Mouse (Mus musculus): ENCODE data around the gene Frmpd1. TPM values are rescaled to one million over a fixed set of nuclear protein-coding genes. Genes with fewer than 3 reads are reported as not detected.

Frmpd1 gene
- total RNA-seq, 1 experiment from 2014 or later = not detected

DNA sequence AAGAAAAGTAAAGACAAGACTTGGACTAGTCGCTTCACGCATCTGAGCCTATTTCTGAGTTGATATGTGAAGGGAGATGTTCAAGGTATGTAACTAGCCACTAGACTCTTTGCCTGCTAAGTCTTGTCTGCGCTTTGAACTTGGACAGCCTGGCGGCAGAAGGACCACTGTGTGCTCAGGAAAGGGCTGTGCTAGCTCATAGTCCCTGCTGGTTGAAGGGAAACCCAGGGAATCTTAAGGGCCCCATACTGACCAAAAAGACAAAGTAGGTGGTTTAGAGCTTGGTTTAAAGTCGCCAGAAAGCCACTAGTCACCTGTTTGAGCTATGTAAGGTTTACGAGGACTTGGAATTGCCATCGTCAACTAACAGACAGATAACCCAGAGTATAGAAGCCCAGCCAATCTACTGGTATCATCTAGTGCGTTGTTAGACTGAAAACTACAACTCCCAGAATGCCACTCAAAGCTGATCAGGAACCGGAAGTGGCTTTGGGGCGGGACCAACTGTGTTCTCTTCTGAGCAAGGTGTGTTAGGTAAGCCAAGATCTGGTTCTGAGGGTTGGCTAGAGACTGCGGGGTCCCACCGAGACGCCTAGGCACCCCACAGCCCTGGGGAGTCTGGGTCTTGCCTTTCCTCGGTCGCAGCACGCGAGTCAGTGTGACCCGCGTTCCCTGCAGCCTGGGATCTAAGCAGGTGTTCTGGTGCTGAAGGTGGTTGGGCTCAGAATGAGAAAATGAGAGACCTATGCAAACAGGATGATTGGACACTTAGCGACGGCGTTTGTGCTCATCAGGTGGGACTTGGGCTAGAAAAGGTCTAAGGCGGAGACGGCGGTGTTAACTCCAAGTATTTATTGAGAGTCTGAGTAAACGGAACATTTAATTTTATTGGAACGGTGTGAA lies 112.2 kb downstream of the Frmpd1 start, which contains the start of gene Trmt10b:
Gene Trmt10b, plus strand, starts transcription at position 466 of the 903 bp plus-strand sequence.
- peak; percentile 98 for ATAC-seq (ENCODE audit: extremely low read depth, insufficient number of reproducible peaks, low FRiP score, poor library complexity, severe bottlenecking)

DNA sequence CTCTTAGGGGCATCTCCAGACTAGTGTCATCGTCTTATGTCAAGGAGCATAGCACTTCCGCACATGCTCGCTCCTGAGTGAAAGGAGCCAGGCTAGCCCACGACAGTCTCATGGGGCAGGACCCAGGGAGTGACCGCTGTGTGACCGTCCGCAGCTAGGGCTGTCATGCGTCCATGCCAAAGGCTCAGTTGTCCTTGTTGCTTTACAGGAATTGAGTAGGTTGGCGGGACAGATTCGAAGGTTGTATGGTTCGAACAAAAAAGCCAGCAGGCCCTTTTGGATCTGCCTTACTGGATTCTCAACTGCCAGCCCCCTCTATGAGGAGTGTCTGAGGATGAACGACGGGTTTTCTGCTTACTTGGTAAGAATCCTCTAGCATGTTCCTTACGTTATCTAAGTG lies 120.9 kb downstream of the Frmpd1 start:
- ATAC-seq (ENCODE audit: extremely low read depth, insufficient number of reproducible peaks, low FRiP score, poor library complexity, severe bottlenecking) = no peak

GRCm38 (mm10) chr4:45308046-45308445 lies 123.4 kb downstream of the Frmpd1 start:
- no peak for ATAC-seq (ENCODE audit: extremely low read depth, insufficient number of reproducible peaks, low FRiP score, poor library complexity, severe bottlenecking)

- no peak for ATAC-seq (ENCODE audit: extremely low read depth, insufficient number of reproducible peaks, low FRiP score, poor library complexity, severe bottlenecking)
Observed at GRCm38 (mm10) chr4:45308606-45309005, 123.9 kb downstream of the Frmpd1 start.

DNA sequence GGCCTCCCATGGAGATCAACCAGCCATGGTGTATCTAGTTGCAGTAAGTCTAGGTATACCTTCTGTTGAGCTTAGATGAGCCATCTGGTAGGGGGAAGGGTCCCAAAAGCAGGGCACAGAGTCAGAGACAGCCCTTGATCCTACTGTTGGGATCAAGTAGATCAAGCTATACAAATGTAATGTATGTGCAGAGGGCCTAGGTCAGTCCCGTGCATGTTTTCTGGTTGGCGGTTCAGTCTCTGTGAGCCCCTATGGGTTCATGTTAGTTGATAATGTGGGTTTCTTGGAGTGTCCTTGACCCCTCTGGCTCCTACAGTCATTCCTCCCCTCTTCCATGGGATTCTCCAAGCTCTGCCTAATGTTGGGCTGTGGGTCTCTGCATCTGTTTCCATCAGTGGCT lies 126.4 kb downstream of the Frmpd1 start:
- no peak for ATAC-seq (ENCODE audit: extremely low read depth, insufficient number of reproducible peaks, low FRiP score, poor library complexity, severe bottlenecking)

DNA sequence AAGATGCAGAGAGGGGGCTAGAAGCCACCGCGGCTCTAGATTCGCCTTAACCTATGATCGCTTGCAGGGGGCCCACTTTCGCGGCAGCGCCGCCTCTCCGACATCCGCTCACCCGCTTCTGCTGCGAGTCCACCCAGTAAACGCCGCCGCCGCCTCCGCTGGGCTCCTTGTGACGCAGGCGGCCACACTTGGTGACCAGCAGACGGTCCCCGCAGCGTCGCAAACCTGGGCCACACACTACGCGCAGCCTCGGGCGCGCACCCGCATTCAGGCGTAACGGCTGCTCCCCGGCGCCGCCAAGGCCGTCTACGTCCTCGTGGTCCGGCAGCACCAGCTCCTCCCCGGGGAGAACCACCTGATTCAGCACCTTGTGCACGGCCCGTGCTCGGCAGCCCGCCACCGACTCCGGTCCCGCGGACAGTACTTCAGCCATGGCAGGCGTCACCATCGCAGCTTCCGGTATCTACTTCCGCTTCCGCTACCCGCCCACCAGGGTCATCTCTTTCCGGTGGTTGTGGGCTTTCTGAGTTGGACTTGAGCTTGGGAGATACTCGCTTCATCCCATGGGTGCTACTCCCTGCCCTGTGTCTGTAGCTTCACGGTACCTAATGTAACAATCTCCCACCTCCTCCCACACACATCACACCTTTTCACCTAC lies 135.6 kb downstream of the Frmpd1 start:
- ATAC-seq (ENCODE audit: extremely low read depth, insufficient number of reproducible peaks, low FRiP score, poor library complexity, severe bottlenecking) = peak; percentile 91

GRCm38 (mm10) chr4:45331139-45331538 lies 146.5 kb downstream of the Frmpd1 start:
- ATAC-seq (ENCODE audit: extremely low read depth, insufficient number of reproducible peaks, low FRiP score, poor library complexity, severe bottlenecking) = no peak

- ATAC-seq (ENCODE audit: extremely low read depth, insufficient number of reproducible peaks, low FRiP score, poor library complexity, severe bottlenecking) = no peak
Observed at GRCm38 (mm10) chr4:45332466-45332865, 147.8 kb downstream of the Frmpd1 start.

Other genes with a start within 250 kb of the Frmpd1 start
- 2.9 and 6.6 TPM in 2 replicates for gene Grhpr, start 203.5 kb upstream of the Frmpd1 start, total RNA-seq (2017)
- gene Zbtb5, start 172.5 kb upstream of the Frmpd1 start, total RNA-seq (2017) = 16.7 and 17.0 TPM in 2 replicates
- 16.3 and 22.0 TPM in 2 replicates for gene Polr1e, start 166.3 kb upstream of the Frmpd1 start, total RNA-seq (2017)
- gene Fbxo10, start 100.3 kb upstream of the Frmpd1 start, total RNA-seq (2017) = 2.0 and 2.1 TPM in 2 replicates
- 42.8 and 44.0 TPM in 2 replicates for gene Tomm5, start 76.8 kb upstream of the Frmpd1 start, total RNA-seq (2017)
- 7.4 and 15.2 TPM in 2 replicates for gene Trmt10b, start 112.3 kb downstream of the Frmpd1 start, total RNA-seq (2017)
- gene Dcaf10, start 157.2 kb downstream of the Frmpd1 start, total RNA-seq (2017) = 12.4 and 14.3 TPM in 2 replicates
- 67.5 and 86.4 TPM in 2 replicates for gene Exosc3, start 157.9 kb downstream of the Frmpd1 start, total RNA-seq (2017)
- 53.3 and 55.4 TPM in 2 replicates for gene Slc25a51, start 223.9 kb downstream of the Frmpd1 start, total RNA-seq (2017)